Mouse (Mus musculus) MEL (cell line): Measurements from ENCODE around the gene Slc13a4. TPM values are rescaled to one million over a fixed set of nuclear protein-coding genes. Genes with fewer than 3 reads are reported as not detected.

Experiments
- DNase-seq: peaks from one replicate; pipeline ENCODE4 v3.0.0; 2011; ENCODE audit warnings: low read depth, low spot score
- H3K27ac ChIP-seq: 2 replicates; pipeline ENCODE4 v1.5.1; 2012; ENCODE audit warnings: low read depth, mild to moderate bottlenecking, control low read depth, low read length, moderate library complexity; ENCODE audit not compliant: control insufficient read depth
- H3K27me3 ChIP-seq, 2 experiments: fragments of 150-350 bp in 1 of 2; sonication (generic) in 1 of 2; 2 replicates each; pipeline ENCODE4 v1.6.1; 2012; ENCODE audit warnings: low read length in 2 of 2, mild to moderate bottlenecking in 2 of 2, improper control_type of control experiment in 1 of 2, moderate library complexity in 1 of 2; ENCODE audit not compliant: insufficient read depth in 2 of 2, control insufficient read depth in 1 of 2
- H3K36me3 ChIP-seq, 2 experiments: 2 replicates each; pipeline ENCODE4 v1.6.1; 2012 to 2014; ENCODE audit warnings: low read length in 2 of 2, improper control_type of control experiment in 1 of 2, inconsistent platforms in 1 of 2, mild to moderate bottlenecking in 1 of 2; ENCODE audit not compliant: insufficient read depth in 2 of 2, control insufficient read depth in 1 of 2
- H3K4me1 ChIP-seq, 2 experiments: fragments of 150-350 bp in 1 of 2; sonication (generic) in 1 of 2; 2 replicates each; pipeline ENCODE4 v1.6.1; 2012; ENCODE audit warnings: low read length in 2 of 2, improper control_type of control experiment in 1 of 2, mild to moderate bottlenecking in 1 of 2; ENCODE audit not compliant: insufficient read depth in 2 of 2, control insufficient read depth in 1 of 2
- H3K4me3 ChIP-seq, 2 experiments: fragments of 150-350 bp in 1 of 2; sonication (generic) in 1 of 2; 2 replicates each; pipeline ENCODE4 v1.5.1; 2012; ENCODE audit warnings: low read depth in 2 of 2, low read length in 2 of 2, mild to moderate bottlenecking in 2 of 2, moderate library complexity in 2 of 2, control low read depth in 1 of 2, improper control_type of control experiment in 1 of 2; ENCODE audit not compliant: control insufficient read depth in 1 of 2, insufficient read depth in 1 of 2
- H3K79me2 ChIP-seq: 2 replicates; pipeline ENCODE4 v1.6.1; 2012; ENCODE audit warnings: mild to moderate bottlenecking, low read length, moderate library complexity; ENCODE audit not compliant: control insufficient read depth, poor library complexity, insufficient read depth
- H3K9ac ChIP-seq: 2 replicates; pipeline ENCODE4 v1.6.1; 2012; ENCODE audit warnings: low read depth, mild to moderate bottlenecking, control low read depth, low read length, moderate library complexity; ENCODE audit not compliant: control insufficient read depth, poor library complexity, severe bottlenecking
- H3K9me3 ChIP-seq: fragments of 150-350 bp; sonication (generic); replicated peaks from 2 replicates; pipeline ENCODE4 v1.6.1; 2012; ENCODE audit warnings: mild to moderate bottlenecking, low read length, improper control_type of control experiment, moderate library complexity; ENCODE audit not compliant: insufficient read depth
- BHLHE40 ChIP-seq: IDR thresholded peaks from 2 replicates; pipeline ENCODE4 v1.6.1; 2012; ENCODE audit warnings: low read depth, mild to moderate bottlenecking, inconsistent platforms, low read length, improper control_type of control experiment, borderline replicate concordance
- CTCF ChIP-seq, 3 experiments: IDR thresholded peaks in 2 of 3; conservative IDR thresholded peaks in 1 of 3; 2 replicates each; pipeline ENCODE4 v1.5.1; 2011 to 2012; ENCODE audit warnings: low read length in 3 of 3, low read depth in 2 of 3, mild to moderate bottlenecking in 2 of 3, improper control_type of control experiment in 1 of 3, inconsistent platforms in 1 of 3, mixed read lengths in 1 of 3, moderate library complexity in 1 of 3; ENCODE audit not compliant: control insufficient read depth in 1 of 3, insufficient read depth in 1 of 3, poor library complexity in 1 of 3, severe bottlenecking in 1 of 3
- E2F4 ChIP-seq: IDR thresholded peaks from 2 replicates; pipeline ENCODE4 v1.6.1; 2011; ENCODE audit warnings: low read depth, low read length, improper control_type of control experiment, borderline replicate concordance
- HCFC1 ChIP-seq: IDR thresholded peaks from 2 replicates; pipeline ENCODE4 v1.6.1; 2012; ENCODE audit warnings: low read depth, mild to moderate bottlenecking, inconsistent platforms, low read length, improper control_type of control experiment, moderate library complexity
- JUND ChIP-seq: IDR thresholded peaks from 2 replicates; pipeline ENCODE4 v1.6.1; 2011; ENCODE audit warnings: low read depth, mild to moderate bottlenecking, improper control_type of control experiment, low read length
- KAT2A ChIP-seq: conservative IDR thresholded peaks from 2 replicates; pipeline ENCODE4 v1.6.1; 2012; ENCODE audit warnings: low read depth, low read length, improper control_type of control experiment, inconsistent platforms
- MAFK ChIP-seq: IDR thresholded peaks from 2 replicates; pipeline ENCODE4 v1.6.1; 2011; ENCODE audit warnings: low read depth, mild to moderate bottlenecking, low read length, improper control_type of control experiment, borderline replicate concordance
- MXI1 ChIP-seq: IDR thresholded peaks from 2 replicates; pipeline ENCODE4 v1.6.1; 2011; ENCODE audit warnings: mild to moderate bottlenecking, low read depth, low read length, improper control_type of control experiment
- MYB ChIP-seq: IDR thresholded peaks from 2 replicates; pipeline ENCODE4 v1.6.1; 2011; ENCODE audit warnings: mild to moderate bottlenecking, low read depth, low read length, improper control_type of control experiment
- MYC ChIP-seq: IDR thresholded peaks from 2 replicates; pipeline ENCODE4 v1.6.1; 2011; ENCODE audit warnings: low read depth, mild to moderate bottlenecking, low read length, improper control_type of control experiment, moderate library complexity
- NELFE ChIP-seq: IDR thresholded peaks from 2 replicates; pipeline ENCODE4 v1.6.1; 2011; ENCODE audit warnings: low read depth, low read length, improper control_type of control experiment
- POLR2A ChIP-seq, 2 experiments: IDR thresholded peaks; 2 replicates each; pipeline ENCODE4 v1.6.1; 2011 to 2012; ENCODE audit warnings: low read length in 2 of 2, mild to moderate bottlenecking in 2 of 2, control low read depth in 1 of 2, improper control_type of control experiment in 1 of 2, low read depth in 1 of 2, moderate library complexity in 1 of 2; ENCODE audit not compliant: control insufficient read depth in 1 of 2, insufficient read depth in 1 of 2, poor library complexity in 1 of 2
- POLR2AphosphoS5 ChIP-seq: IDR thresholded peaks from 2 replicates; pipeline ENCODE4 v1.6.1; 2012; ENCODE audit warnings: low read depth, borderline replicate concordance, mild to moderate bottlenecking, inconsistent platforms, low read length, moderate library complexity, mixed read lengths
- RCOR1 ChIP-seq: IDR thresholded peaks from 2 replicates; pipeline ENCODE4 v1.6.1; 2012; ENCODE audit warnings: low read depth, mild to moderate bottlenecking, inconsistent platforms, low read length, improper control_type of control experiment
- SIN3A ChIP-seq: IDR thresholded peaks from 2 replicates; pipeline ENCODE4 v1.6.1; 2012; ENCODE audit warnings: low read length, improper control_type of control experiment, inconsistent platforms
- SMC3 ChIP-seq: IDR thresholded peaks from 2 replicates; pipeline ENCODE4 v1.6.1; 2011; ENCODE audit warnings: low read depth, low read length, improper control_type of control experiment
- TAL1 ChIP-seq: IDR thresholded peaks from 2 replicates; pipeline ENCODE4 v1.6.1; 2012; ENCODE audit warnings: mild to moderate bottlenecking, inconsistent platforms, low read length, moderate library complexity, mixed read lengths
- TBP ChIP-seq: IDR thresholded peaks from 2 replicates; pipeline ENCODE4 v1.8.0; 2011; ENCODE audit warnings: low read depth, low read length, improper control_type of control experiment
- ZC3H11A ChIP-seq: IDR thresholded peaks from 2 replicates; pipeline ENCODE4 v1.6.1; 2012; ENCODE audit warnings: low read depth, mild to moderate bottlenecking, inconsistent platforms, low read length, improper control_type of control experiment
- ZKSCAN1 ChIP-seq: IDR thresholded peaks from 2 replicates; pipeline ENCODE4 v1.6.1; 2012; ENCODE audit warnings: low read depth, mild to moderate bottlenecking, inconsistent platforms, low read length, improper control_type of control experiment, moderate library complexity
- ZNF384 ChIP-seq: IDR thresholded peaks from 2 replicates; pipeline ENCODE4 v1.6.1; 2012; ENCODE audit warnings: low read depth, mild to moderate bottlenecking, inconsistent platforms, low read length, improper control_type of control experiment
- polyA plus RNA-seq, 2 experiments: library from polyadenylated mRNA; stranded (reverse) in 1 of 2; unstranded in 1 of 2; fragments of >175 nt in 1 of 2; fragments of >200 nt in 1 of 2; gene quantifications; 2 replicates each; pipeline versions ENCODE4 v1.2.1 to v1.2.4; 2012; ENCODE audit warnings: low replicate concordance in 2 of 2, low read depth in 1 of 2; ENCODE audit not compliant: insufficient read length in 2 of 2, insufficient read depth in 1 of 2, missing spikeins in 1 of 2
- total RNA-seq: library from RNA; depleted of rRNA; stranded (reverse); fragments of 300-350 nt; gene quantifications from 2 replicates; pipeline ENCODE4 v1.2.3, GENCODE M21; 2012

Slc13a4 gene
- total and polyA plus RNA-seq, 3 experiments: 0.14 TPM; not detected in 2

DNA sequence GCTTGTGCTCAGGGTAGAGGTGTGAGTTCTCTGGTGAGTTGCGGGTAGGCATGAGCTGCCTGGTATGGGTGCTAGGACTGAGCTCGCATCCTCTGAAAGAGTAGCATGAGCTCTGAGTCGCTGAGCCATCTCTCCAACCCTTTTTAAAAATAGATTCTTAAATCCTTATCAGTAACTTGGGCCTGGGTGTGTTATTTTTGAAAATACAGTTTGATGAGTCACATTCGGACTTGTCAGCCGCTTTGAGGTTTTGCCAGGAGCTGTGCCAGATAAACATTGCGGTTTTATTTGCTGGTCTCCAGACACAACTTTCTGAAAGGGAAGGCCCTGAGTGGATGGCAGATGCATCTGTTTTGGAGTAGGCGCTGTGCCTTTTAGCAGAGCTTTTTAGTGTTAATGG is 51.2 kb downstream of the Slc13a4 start (continued):
- peak; percentile 93 for TF ChIP-seq JUND
- no peak for TF ChIP-seq E2F4
- no peak for TF ChIP-seq KAT2A
- TF ChIP-seq ZC3H11A: peak; percentile 1
- peak; percentile 85 for TF ChIP-seq MYC
- peak; percentile 83 for TF ChIP-seq TAL1
- TF ChIP-seq MAFK: peak; percentile 96
- TF ChIP-seq POLR2AphosphoS5: no peak
- TF ChIP-seq SIN3A: peak; percentile 97
- no peak for TF ChIP-seq CTCF (IDR thresholded peaks at IDR 0.05 in 2 of 3, conservative IDR thresholded peaks at IDR 0.05 in 1 of 3; ENCODE audit: control insufficient read depth in 1 of 3, insufficient read depth in 1 of 3, low read depth in 2 of 3, low read length in 3 of 3, poor library complexity in 1 of 3, severe bottlenecking in 1 of 3)
- no peak for TF ChIP-seq SMC3
- 0 out of 2 replicates have a peak, but pooled peaks have one; percentile 33 for TF ChIP-seq TBP
- TF ChIP-seq ZNF384: 0 out of 2 replicates have a peak, but pooled peaks have one; percentile 39
- no peak for TF ChIP-seq ZKSCAN1
- no peak for TF ChIP-seq POLR2A (IDR thresholded peaks at IDR 0.05; ENCODE audit: control insufficient read depth in 1 of 2, insufficient read depth in 1 of 2, low read depth in 1 of 2, low read length in 2 of 2, poor library complexity in 1 of 2)
- TF ChIP-seq RCOR1: peak; percentile 94
- no peak for TF ChIP-seq NELFE
- TF ChIP-seq HCFC1: peak; percentile 65; the same call in 1 of the 2 replicates
- peak; percentile 84 for TF ChIP-seq MYB

DNA sequence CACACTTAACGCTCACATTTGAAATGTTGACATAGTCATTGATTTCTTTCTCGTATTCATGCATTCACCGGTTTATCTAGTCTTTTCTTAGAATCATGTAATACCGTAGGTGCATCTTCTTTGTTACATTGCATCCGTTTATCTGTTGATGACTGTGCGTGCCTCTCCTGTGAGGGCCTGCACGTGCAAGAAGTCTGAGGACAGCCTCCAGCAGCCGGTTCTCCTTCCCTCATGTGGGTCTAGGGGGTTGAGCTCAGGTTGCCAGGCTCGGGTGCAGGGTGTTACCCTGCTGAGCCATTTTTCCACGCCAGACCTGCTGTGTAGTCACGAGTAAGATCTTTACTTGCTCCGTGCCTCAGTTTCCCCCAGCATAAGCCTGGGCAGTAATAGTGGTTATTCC is 52.9 kb downstream of the Slc13a4 start:
- no peak for TF ChIP-seq CTCF (IDR thresholded peaks at IDR 0.05 in 2 of 3, conservative IDR thresholded peaks at IDR 0.05 in 1 of 3; ENCODE audit: control insufficient read depth in 1 of 3, insufficient read depth in 1 of 3, low read depth in 2 of 3, low read length in 3 of 3, poor library complexity in 1 of 3, severe bottlenecking in 1 of 3)
- TF ChIP-seq HCFC1: no peak
- peak; percentile 84 for TF ChIP-seq BHLHE40
- peak; percentile 18; the same call in 1 of the 2 replicates for TF ChIP-seq MXI1
- no peak for TF ChIP-seq KAT2A
- TF ChIP-seq ZKSCAN1: no peak
- no peaks in the 10 kb centered on the region for H3K9me3 ChIP-seq
- H3K27ac ChIP-seq: no peak overlapping the region; the same call in 1 of the 2 replicates
- H3K9ac ChIP-seq: peak overlapping the region; percentile 13
- peaks cover 19% of the 10 kb centered on the region for H3K79me2 ChIP-seq
- H3K36me3 ChIP-seq: peaks cover 0 to 40% of the 10 kb centered on the region in 2 experiments; a peak in 2 of 4 replicates
- H3K27me3 ChIP-seq: no peaks in the 10 kb centered on the region
- H3K4me3 ChIP-seq: peak overlapping the region; percentile 36 to 87; a peak in 1 of 4 replicates
- DNase-seq: peak; percentile 26
- peaks cover 31 to 38% of the 10 kb centered on the region in 2 experiments for H3K4me1 ChIP-seq
